Comparison of ENCODE assay signal across 12 mouse cellular contexts in genomic region chr5:36890794-36891193, GRCm38 (mm10). TPM values are rescaled to one million over a fixed set of nuclear protein-coding genes. Genes with fewer than 3 reads are reported as not detected.
DNase-seq lines count a peak whose midpoint lies in the region; TF ChIP-seq lines count a peak whose summit lies in the region.
"Had no signal": no experiment of that assay in that cellular context is flagged by ENCODE, and none has a peak within 500 bp of the region (broad histone marks: within the 10 kb centered on the region; RNA-seq: fewer than 3 reads in every experiment).

No protein-coding gene starts in this region.

- DNase-seq in adrenal gland, postnatal 14 days = peak; percentile 16
- no peak for DNase-seq in adrenal gland, adult (ENCODE audit: inconsistent age in 2 of 2, low spot score in 1 of 2)
- DNase-seq in frontal cortex, adult 2 months (ENCODE audit: extremely low spot score in 1 of 2, low spot score in 1 of 2) = peak; percentile 83 to 86
- DNase-seq in left cerebral cortex, adult 18-20 months (ENCODE audit: low spot score in 2 of 2) = peak; percentile 66 to 80
- no peak for DNase-seq in heart, postnatal 14 days
- no peak for DNase-seq in lung, postnatal 25 days (ENCODE audit: low spot score)
- no peak for DNase-seq in adipocyte (ENCODE audit: low spot score)
- DNase-seq: heart, postnatal 4 days; liver, embryonic 13.5 days had no signal

- WGBS in olfactory bulb, adult 2 months = 12% methylated on average over 9 of the region's 9 CpGs

- peak overlapping the region; percentile 89 for H3K27ac ChIP-seq in olfactory bulb, adult 2 months (ENCODE audit: insufficient read depth, low read depth, low read length)
- H3K27ac ChIP-seq: embryonic facial prominence, embryonic 15.5 days; liver, embryonic 13.5 days had no signal

- H3K4me1 ChIP-seq in olfactory bulb, adult 2 months (ENCODE audit: control insufficient read depth, insufficient read depth, low read length) = peaks cover 75% of the 10 kb centered on the region
- H3K4me1 ChIP-seq: embryonic facial prominence, embryonic 15.5 days; liver, embryonic 13.5 days had no signal

- H3K4me3 ChIP-seq in olfactory bulb, adult 2 months (ENCODE audit: insufficient read depth, low read depth, low read length) = no peak overlapping the region
- H3K4me3 ChIP-seq: embryonic facial prominence, embryonic 15.5 days; liver, embryonic 13.5 days had no signal

- TF ChIP-seq POLR2A in olfactory bulb, adult 2 months (IDR thresholded peaks at IDR 0.05; ENCODE audit: insufficient read depth, low read depth, low read length) = no peak

- no peak for TF ChIP-seq CTCF in olfactory bulb, adult 2 months (IDR thresholded peaks at IDR 0.05; ENCODE audit: insufficient read depth, low read depth, low read length)

- intact Hi-C loops in heart, postnatal 14 days (cut with DNase I) = no loop called here

RNA-seq across cellular contexts. Expression of gene Ppp2r2c, which starts 22.5 kb away (rescaled TPM):
- 6.5 and 8.9 TPM in 2 replicates for total RNA-seq in adrenal gland, postnatal 14 days (2021)
- polyA plus RNA-seq in frontal cortex, adult 2 months (2012; rRNA removed) = 354 and 368 TPM in 2 replicates
- 100 to 1,000 TPM; 444 to 453 TPM for total RNA-seq in left cerebral cortex, adult 18-20 months (2021)
- 124 TPM in 1 of 2 replicates, not detected in the other for polyA plus RNA-seq in olfactory bulb, adult 2 months (2012; ENCODE audit: insufficient read depth, insufficient read length, low replicate concordance, missing spikeins)
- total RNA-seq in heart, postnatal 14 days (2021) = under 1 TPM; 0.10 to 0.12 TPM
- total RNA-seq: neutrophil, adult 5-6 weeks had no signal

Comparison
In these comparisons a context has a peak if more than half of its experiments do, and no peak if none do; other contexts are left out.
1. DNase-seq: peak in adrenal gland, postnatal 14 days (single experiment), frontal cortex, adult 2 months (2 of 2) and left cerebral cortex, adult 18-20 months (2 of 2); none in adrenal gland, adult (0 of 2), heart, postnatal 14 days (0 of 2), lung, postnatal 25 days (single experiment) and adipocyte (single experiment).
2. RNA of gene Ppp2r2c, which starts 22.5 kb away (total RNA-seq): 444 to 453 TPM in left cerebral cortex, adult 18-20 months; 6.5 to 8.9 TPM in adrenal gland, postnatal 14 days and 0.10 to 0.12 TPM in heart, postnatal 14 days; every median in the first group is over 10 times any median in the second.